Mouse (Mus musculus): ENCODE measurements at regions not wholly inside any gene's neighbourhood (a gene's known extent, or its start where the extent isn't known, plus 50 kb on each side); places are given as distances from the start of the nearest gene placed in this dataset.

DNA sequence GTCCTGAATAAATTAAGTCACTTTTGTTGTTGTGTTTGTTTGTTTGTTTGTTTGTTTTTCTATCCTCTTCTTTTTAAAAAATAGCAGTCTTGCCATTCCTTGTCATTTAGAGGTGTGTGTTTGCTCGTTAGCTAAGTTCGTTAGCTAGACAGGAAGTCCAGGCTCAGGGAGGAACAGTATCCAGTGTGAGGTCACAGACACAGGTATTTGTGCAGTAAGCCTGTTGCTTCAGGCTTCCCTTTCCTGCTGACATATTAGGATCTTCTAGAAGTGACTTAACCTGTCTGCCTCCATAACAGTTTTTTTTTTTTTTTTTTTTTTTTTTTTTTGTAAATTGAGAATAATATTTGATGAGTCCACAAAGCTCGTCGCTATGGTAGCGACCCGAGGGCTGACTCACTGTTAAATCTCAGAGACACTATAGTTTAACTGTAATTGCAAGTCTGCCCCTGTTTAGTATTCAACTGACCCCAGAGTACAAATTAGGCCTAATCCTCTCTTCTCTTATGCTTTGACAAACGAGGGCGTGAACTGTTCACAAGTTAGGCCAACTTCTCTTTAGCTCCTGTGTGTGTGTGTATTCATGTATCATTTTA lies 166.8 kb upstream of the Nrip1 start:
- TF ChIP-seq CTCF (IDR thresholded peaks at IDR 0.05; ENCODE audit: low read depth), result no peak
- WGBS, result 63% methylated on average over 8 of the region's 8 CpGs
- DNase-seq (ENCODE audit: low spot score), result no peak
- Histone ChIP-seq H3K4me1 (replicated peaks; ENCODE audit: insufficient read depth, low read length) (no peaks in the 10 kb centered on the region), H3K4me2 (ENCODE audit: low read length) (no peak overlapping the region), H3K4me3 (replicated peaks; ENCODE audit: low read depth, low read length) (no peak overlapping the region), H3K36me3 (ENCODE audit: insufficient read depth, low read length) (no peaks in the 10 kb centered on the region), H3K27me3 (ENCODE audit: insufficient read depth, low read length) (no peaks in the 10 kb centered on the region), H3K9me3 (replicated peaks; ENCODE audit: low read length) (no peaks in the 10 kb centered on the region), H3K27ac (no peak overlapping the region), H3K9ac (ENCODE audit: low read depth, low read length) (no peak overlapping the region)
- no peak for ATAC-seq (replicated peaks; ENCODE audit: low FRiP score, low read depth)

GRCm38 (mm10) chr16:76539669-76540068 lies 166.0 kb upstream of the Nrip1 start:
- ATAC-seq (replicated peaks; ENCODE audit: low FRiP score, low read depth) (peak; percentile 82), DNase-seq (ENCODE audit: low spot score) (peak; percentile 36)
- no peaks in the 10 kb centered on the region for H3K9me3 ChIP-seq (replicated peaks; ENCODE audit: low read length)
- H3K4me2 ChIP-seq (ENCODE audit: low read length), result no peak overlapping the region
- H3K9ac ChIP-seq (ENCODE audit: low read depth, low read length), result no peak overlapping the region
- WGBS, result 23% methylated on average over 6 of the region's 6 CpGs
- no peaks in the 10 kb centered on the region for H3K4me1 ChIP-seq (replicated peaks; ENCODE audit: insufficient read depth, low read length)
- H3K27me3 ChIP-seq (ENCODE audit: insufficient read depth, low read length), result no peaks in the 10 kb centered on the region
- H3K36me3 ChIP-seq (ENCODE audit: insufficient read depth, low read length), result no peaks in the 10 kb centered on the region
- no peak overlapping the region for H3K27ac ChIP-seq
- TF ChIP-seq CTCF (IDR thresholded peaks at IDR 0.05; ENCODE audit: low read depth), result no peak
- H3K4me3 ChIP-seq (replicated peaks; ENCODE audit: low read depth, low read length), result no peak overlapping the region

DNA sequence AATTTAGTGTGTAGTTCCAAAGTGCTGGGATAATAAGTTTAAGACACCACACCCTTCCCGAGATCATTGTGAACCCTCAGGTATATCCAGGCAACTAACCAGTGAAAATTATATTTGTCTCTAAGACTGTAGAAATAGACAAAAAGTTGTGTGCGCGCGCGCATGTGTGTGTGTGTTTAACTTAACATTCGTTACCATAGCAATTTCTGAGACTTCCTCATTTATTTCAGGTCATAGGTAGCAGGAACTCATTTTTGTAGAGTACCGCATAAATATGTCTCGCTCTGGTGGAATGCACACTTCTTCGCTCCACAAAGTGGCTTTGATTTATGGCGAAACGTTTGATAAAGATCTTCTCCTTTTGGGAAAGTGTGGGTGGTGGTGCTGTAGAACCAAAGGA lies 164.2 kb upstream of the Nrip1 start:
- DNase-seq (ENCODE audit: low spot score), result no peak
- H3K27me3 ChIP-seq (ENCODE audit: insufficient read depth, low read length), result no peaks in the 10 kb centered on the region
- no peaks in the 10 kb centered on the region for H3K4me1 ChIP-seq (replicated peaks; ENCODE audit: insufficient read depth, low read length)
- no peak overlapping the region for H3K4me3 ChIP-seq (replicated peaks; ENCODE audit: low read depth, low read length)
- H3K9ac ChIP-seq (ENCODE audit: low read depth, low read length), result no peak overlapping the region
- no peak overlapping the region for H3K4me2 ChIP-seq (ENCODE audit: low read length)
- no peaks in the 10 kb centered on the region for H3K9me3 ChIP-seq (replicated peaks; ENCODE audit: low read length)
- TF ChIP-seq CTCF (IDR thresholded peaks at IDR 0.05; ENCODE audit: low read depth), result no peak
- no peaks in the 10 kb centered on the region for H3K36me3 ChIP-seq (ENCODE audit: insufficient read depth, low read length)
- no peak for ATAC-seq (replicated peaks; ENCODE audit: low FRiP score, low read depth)
- WGBS, result 70% methylated on average over 11 of the region's 11 CpGs
- H3K27ac ChIP-seq, result no peak overlapping the region

GRCm38 (mm10) chr16:76532928-76533217 lies 159.2 kb upstream of the Nrip1 start:
- Histone ChIP-seq H3K27me3 (ENCODE audit: insufficient read depth, low read length) (no peaks in the 10 kb centered on the region), H3K9me3 (replicated peaks; ENCODE audit: low read length) (no peaks in the 10 kb centered on the region), H3K4me1 (replicated peaks; ENCODE audit: insufficient read depth, low read length) (no peaks in the 10 kb centered on the region), H3K36me3 (ENCODE audit: insufficient read depth, low read length) (no peaks in the 10 kb centered on the region), H3K4me2 (ENCODE audit: low read length) (no peak overlapping the region), H3K9ac (ENCODE audit: low read depth, low read length) (no peak overlapping the region), H3K4me3 (replicated peaks; ENCODE audit: low read depth, low read length) (no peak overlapping the region), H3K27ac (no peak overlapping the region)
- no peak for TF ChIP-seq CTCF (IDR thresholded peaks at IDR 0.05; ENCODE audit: low read depth)
- ATAC-seq (replicated peaks; ENCODE audit: low FRiP score, low read depth) (no peak), DNase-seq (ENCODE audit: low spot score) (no peak)
- WGBS, result 62% methylated on average over 8 of the region's 8 CpGs

- TF ChIP-seq CTCF (IDR thresholded peaks at IDR 0.05; ENCODE audit: low read depth), result no peak
- DNase-seq (ENCODE audit: low spot score) (no peak), ATAC-seq (replicated peaks; ENCODE audit: low FRiP score, low read depth) (no peak)
- H3K9me3 ChIP-seq (replicated peaks; ENCODE audit: low read length), result no peaks in the 10 kb centered on the region
- H3K4me3 ChIP-seq (replicated peaks; ENCODE audit: low read depth, low read length), result no peak overlapping the region
- no peak overlapping the region for H3K4me2 ChIP-seq (ENCODE audit: low read length)
- 53% methylated on average over 19 of the region's 19 CpGs for WGBS
- no peak overlapping the region for H3K27ac ChIP-seq
- no peaks in the 10 kb centered on the region for H3K36me3 ChIP-seq (ENCODE audit: insufficient read depth, low read length)
- H3K27me3 ChIP-seq (ENCODE audit: insufficient read depth, low read length), result no peaks in the 10 kb centered on the region
- no peaks in the 10 kb centered on the region for H3K4me1 ChIP-seq (replicated peaks; ENCODE audit: insufficient read depth, low read length)
- H3K9ac ChIP-seq (ENCODE audit: low read depth, low read length), result no peak overlapping the region
Observed at GRCm38 (mm10) chr16:76532142-76532927, 158.7 kb upstream of the Nrip1 start.

GRCm38 (mm10) chr16:76530886-76531285 lies 157.3 kb upstream of the Nrip1 start:
- DNase-seq (ENCODE audit: low spot score) (no peak), ATAC-seq (replicated peaks; ENCODE audit: low FRiP score, low read depth) (no peak)
- H3K4me2 ChIP-seq (ENCODE audit: low read length), result no peak overlapping the region
- H3K4me3 ChIP-seq (replicated peaks; ENCODE audit: low read depth, low read length), result no peak overlapping the region
- whole genome bisulfite sequencing, result 94% methylated on average over 3 of the region's 3 CpGs
- no peak overlapping the region for H3K9ac ChIP-seq (ENCODE audit: low read depth, low read length)
- TF ChIP-seq CTCF (IDR thresholded peaks at IDR 0.05; ENCODE audit: low read depth), result no peak
- no peaks in the 10 kb centered on the region for H3K27me3 ChIP-seq (ENCODE audit: insufficient read depth, low read length)
- no peaks in the 10 kb centered on the region for H3K4me1 ChIP-seq (replicated peaks; ENCODE audit: insufficient read depth, low read length)
- no peaks in the 10 kb centered on the region for H3K36me3 ChIP-seq (ENCODE audit: insufficient read depth, low read length)
- no peak overlapping the region for H3K27ac ChIP-seq
- no peaks in the 10 kb centered on the region for H3K9me3 ChIP-seq (replicated peaks; ENCODE audit: low read length)

All from kidney, postnatal 0 days (tissue).